Mouse (Mus musculus) liver, adult 2 months (tissue): ENCODE data around the gene Kctd7.

Experiments used
- CTCF ChIP-seq: fragments of 200-500 bp; IDR thresholded peaks from 2 replicates; pipeline ENCODE4 v1.5.1; 2011; ENCODE audit warnings: low read depth, low read length, control low read depth
- POLR2A ChIP-seq: fragments of 200-500 bp; IDR thresholded peaks from 2 replicates; pipeline ENCODE4 v1.6.1; 2011; ENCODE audit warnings: low read length, control low read depth; ENCODE audit not compliant: insufficient read depth; ENCODE audit errors: extremely low read depth

GRCm38 (mm10) chr5:130169109-130169508 lies 24.4 kb downstream of the Kctd7 start:
- TF ChIP-seq CTCF (no peak), POLR2A (no peak)
